Mouse (Mus musculus): ENCODE measurements around the gene Palld.

DNA sequence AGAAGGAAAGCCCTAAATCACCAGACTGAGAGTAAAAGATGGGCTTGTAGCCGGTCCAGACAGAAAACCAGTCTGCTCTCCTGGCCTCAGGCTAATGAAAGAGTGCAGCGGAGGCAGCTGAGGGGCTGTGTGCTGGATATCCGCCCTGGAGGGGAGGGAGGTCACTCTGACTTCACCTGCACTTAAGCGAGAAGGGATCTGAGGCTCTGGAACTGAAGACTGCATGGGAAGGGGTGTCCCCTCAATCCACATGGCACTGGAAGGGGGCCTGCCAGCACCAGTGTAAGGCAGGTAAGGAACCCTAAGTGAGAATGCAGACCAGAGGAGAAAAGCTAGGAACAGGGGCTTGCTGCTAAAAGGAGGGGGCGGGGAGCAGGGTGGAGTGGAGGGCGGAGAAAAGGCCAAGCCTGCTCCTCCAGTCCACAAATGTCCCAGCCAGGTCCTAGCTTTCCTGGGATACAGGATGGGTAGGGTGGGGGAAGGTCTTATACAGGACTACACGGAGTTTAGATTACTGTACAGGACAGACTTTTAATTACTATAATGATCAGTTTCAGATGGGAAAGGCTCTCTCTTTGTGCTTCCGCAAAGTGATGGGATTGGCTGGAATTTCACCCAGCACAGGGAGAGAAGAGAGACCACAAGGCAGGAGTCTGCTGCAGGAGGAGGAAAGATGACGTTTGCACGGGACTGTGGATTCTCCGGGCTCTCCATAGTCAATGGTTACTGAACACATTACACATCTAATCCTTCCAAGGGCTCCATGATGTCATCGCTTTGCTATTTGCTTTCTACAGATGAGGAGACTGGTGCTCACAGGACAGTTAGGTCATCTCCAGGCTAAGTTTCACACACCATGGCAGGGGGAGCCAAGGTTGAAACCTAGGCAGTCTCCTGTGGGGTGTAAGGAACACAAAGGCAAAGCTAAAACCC, 278.7 kb downstream of the Palld start:
- TF ChIP-seq CTCF (conservative IDR thresholded peaks at IDR 0.05; ENCODE audit: low read length): no peak
- no peak for TF ChIP-seq POU5F1 (IDR thresholded peaks at IDR 0.05; ENCODE audit: borderline replicate concordance, low read length)

All from E14TG2a.4 (cell line).